Mouse (Mus musculus) hindbrain, embryonic 11.5 days (tissue): ENCODE results near the gene Slc4a1ap. TPM values are rescaled to one million over a fixed set of nuclear protein-coding genes. Genes with fewer than 3 reads are reported as not detected.

Experiments used
- ATAC-seq: fragments of 200-750 bp; cut with Nextera tagmentation; 2 replicates; pipeline ENCODE4 v1.8.0; 2017; ENCODE audit warnings: mild to moderate bottlenecking, moderate TSS enrichment, moderate library complexity; ENCODE audit not compliant: low FRiP score
- DNase-seq: peaks from one replicate; pipeline ENCODE4 v3.0.0-alpha.2; 2015; ENCODE audit warnings: low spot score
- H3K27ac ChIP-seq: fragments of 300-500 bp; sonication (generic); 2 replicates; pipeline ENCODE4 v1.5.1; 2014; ENCODE audit warnings: mild to moderate bottlenecking, low read depth, low read length
- H3K27me3 ChIP-seq: fragments of 300-500 bp; sonication (generic); 2 replicates; pipeline ENCODE4 v1.6.1; 2014; ENCODE audit warnings: mild to moderate bottlenecking, low read length, moderate library complexity, mixed read lengths; ENCODE audit not compliant: control insufficient read depth, insufficient read depth
- H3K36me3 ChIP-seq: fragments of 300-500 bp; sonication (generic); 2 replicates; pipeline ENCODE4 v1.6.1; 2014; ENCODE audit warnings: mild to moderate bottlenecking, low read length, moderate library complexity, mixed read lengths; ENCODE audit not compliant: control insufficient read depth, insufficient read depth
- H3K4me1 ChIP-seq: fragments of 300-500 bp; sonication (generic); replicated peaks from 2 replicates; pipeline ENCODE4 v1.6.1; 2014; ENCODE audit warnings: low read length, mixed read lengths; ENCODE audit not compliant: control insufficient read depth, insufficient read depth
- H3K4me2 ChIP-seq: fragments of 300-500 bp; sonication (generic); replicated peaks from 2 replicates; pipeline ENCODE4 v1.6.1; 2014; ENCODE audit warnings: mild to moderate bottlenecking, low read depth, low read length
- H3K4me3 ChIP-seq: fragments of 300-500 bp; sonication (generic); 2 replicates; pipeline ENCODE4 v1.5.1; 2014; ENCODE audit warnings: low read depth, low read length
- H3K9ac ChIP-seq: fragments of 300-500 bp; sonication (generic); 2 replicates; pipeline ENCODE4 v1.6.1; 2014; ENCODE audit warnings: low read depth, low read length
- H3K9me3 ChIP-seq: fragments of 300-500 bp; sonication (generic); 2 replicates; pipeline ENCODE4 v1.6.1; 2016; ENCODE audit warnings: low read length; ENCODE audit not compliant: control insufficient read depth
- WGBS: fragments of 180-500 bp; shearing (Covaris S2); extraction: QIAGEN DNeasy Blood & Tissue Kit; methylation state at CpG from one replicate; pipeline ENCODE4 v1.1.7; 2014; 5-methylcytosine and 5-hydroxymethylcytosine counted together
- polyA plus RNA-seq: library from polyadenylated mRNA; unstranded; fragments of >200 nt; fragmentation: Nextera tagmentation; extraction: Ambion mirVana; gene quantifications from 2 replicates; pipeline ENCODE4 v1.2.1, GENCODE M21; 2014

Gene Slc4a1ap
- polyA plus RNA-seq: 33.4 and 34.9 TPM in 2 replicates

DNA sequence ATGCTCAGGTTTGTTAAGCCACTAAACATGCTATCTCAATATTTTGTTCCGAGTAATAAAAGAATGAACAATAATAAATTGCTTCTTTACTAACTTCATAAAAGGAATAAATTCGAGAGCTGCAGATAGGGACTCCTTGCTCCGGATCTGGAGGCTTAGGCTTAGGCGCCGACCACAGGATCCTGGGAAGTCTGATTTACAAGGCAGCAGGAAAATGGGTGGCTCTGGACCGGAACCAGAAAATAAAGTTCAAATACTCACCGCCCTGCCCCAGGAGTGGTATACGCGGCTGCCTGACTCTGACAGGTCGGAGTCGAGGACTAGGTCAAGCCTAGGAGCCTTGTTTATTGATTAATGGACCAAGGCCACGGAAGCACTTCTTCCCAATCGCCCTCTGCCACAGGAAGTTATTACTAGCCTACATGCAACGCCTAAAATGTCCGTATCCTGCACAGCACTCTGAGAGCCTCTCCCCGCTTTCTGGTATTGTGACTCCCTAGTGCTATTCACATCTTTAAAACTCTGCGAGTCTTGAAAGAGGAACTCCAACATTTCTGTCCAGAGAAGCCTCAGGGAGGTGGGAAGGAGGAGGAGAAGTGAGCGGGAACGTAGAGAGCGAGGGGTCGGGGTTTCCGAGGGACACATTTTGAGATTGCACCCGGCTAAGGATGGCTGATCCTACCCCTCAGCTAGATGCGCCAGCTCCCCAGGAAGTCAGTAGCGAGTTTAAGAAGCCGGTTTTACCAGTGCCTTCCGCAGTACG, at the start of gene Slc4a1ap:
Gene Slc4a1ap, plus strand, starts transcription at position 642 of the 763 bp plus-strand sequence.
- Histone ChIP-seq H3K9ac (peak within 1 kb of the TSS; percentile 90), H3K36me3 (peaks cover 6% of the 10 kb centered on the region; the same call in 1 of the 2 replicates), H3K27me3 (no peaks in the 10 kb centered on the region), H3K27ac (peak within 1 kb of the TSS; percentile 70; the same call in 1 of the 2 replicates), H3K4me1 (0 out of 2 replicates have a peak, but pooled peaks cover 3% of the 10 kb centered on the region), H3K4me3 (peak within 1 kb of the TSS; percentile 99), H3K9me3 (no peaks in the 10 kb centered on the region), H3K4me2 (peak within 1 kb of the TSS; percentile 88)
- ATAC-seq (peak; percentile 63), DNase-seq (peak; percentile 85)
- WGBS: 1% methylated on average over 28 of the region's 28 CpGs

- Histone ChIP-seq H3K27ac (no peak overlapping the region), H3K4me1 (no peaks in the 10 kb centered on the region), H3K9me3 (no peaks in the 10 kb centered on the region), H3K36me3 (no peaks in the 10 kb centered on the region; the same call in none of the 2 replicates), H3K9ac (no peak overlapping the region), H3K4me2 (no peak overlapping the region), H3K4me3 (no peak overlapping the region), H3K27me3 (no peaks in the 10 kb centered on the region)
- WGBS: 95% methylated on average over 4 of the region's 4 CpGs
- DNase-seq (no peak), ATAC-seq (no peak)
Observed at GRCm38 (mm10) chr5:31480536-31480935, 46.3 kb upstream of the Slc4a1ap start.

DNA sequence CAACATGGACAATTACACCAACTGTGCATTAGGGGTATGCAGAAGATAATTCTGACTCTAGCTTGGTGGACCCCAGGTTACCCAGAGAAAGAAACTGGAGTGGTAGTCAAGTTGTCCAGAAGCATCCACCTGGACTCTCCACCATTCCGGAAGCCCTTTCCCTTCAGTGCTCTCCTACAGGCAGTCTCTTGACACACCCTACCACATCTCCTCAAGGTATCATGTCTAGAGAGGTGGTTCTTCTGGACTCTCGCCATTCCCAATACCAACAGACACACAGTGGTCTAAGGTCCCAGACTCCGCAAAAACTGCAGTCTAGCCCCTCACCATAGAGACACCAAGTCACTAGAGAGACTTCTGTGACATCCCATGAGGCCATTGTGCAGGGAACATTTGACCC, 41.4 kb upstream of the Slc4a1ap start, which contains the start of gene 4930548H24Rik:
Gene 4930548H24Rik, plus strand, starts transcription at position 301 of the 400 bp plus-strand sequence.
- no peak within 1 kb of the TSS for H3K27ac ChIP-seq
- no peaks in the 10 kb centered on the region for H3K4me1 ChIP-seq
- no peak within 1 kb of the TSS for H3K4me3 ChIP-seq
- H3K36me3 ChIP-seq: no peaks in the 10 kb centered on the region
- no peak within 1 kb of the TSS for H3K4me2 ChIP-seq
- H3K9me3 ChIP-seq: no peaks in the 10 kb centered on the region
- WGBS: 96% methylated on average over 3 of the region's 3 CpGs
- H3K9ac ChIP-seq: no peak within 1 kb of the TSS
- ATAC-seq: no peak
- no peak for DNase-seq
- H3K27me3 ChIP-seq: no peaks in the 10 kb centered on the region

DNA sequence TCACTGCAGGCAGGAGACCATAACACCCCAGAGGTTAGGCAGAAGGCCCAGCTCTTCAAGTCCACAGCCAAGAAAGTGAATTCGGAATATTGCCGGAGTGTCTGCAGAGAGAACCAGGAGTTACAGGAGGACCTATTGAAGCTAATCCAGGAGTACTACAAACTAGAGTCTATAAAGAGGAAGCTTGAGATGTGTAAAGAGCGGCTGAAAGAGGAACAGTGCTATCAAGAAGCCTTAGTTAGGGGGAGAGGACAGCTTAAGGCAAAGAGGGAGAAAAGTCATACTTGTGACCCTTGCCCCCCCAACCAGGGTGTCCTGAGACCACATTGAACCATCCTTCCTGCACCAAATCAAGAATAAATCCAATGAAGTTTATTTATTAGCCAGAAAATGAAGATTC, 38.9 kb upstream of the Slc4a1ap start:
- Histone ChIP-seq H3K27ac (no peak overlapping the region), H3K36me3 (no peaks in the 10 kb centered on the region), H3K27me3 (no peaks in the 10 kb centered on the region), H3K4me3 (no peak overlapping the region), H3K9ac (no peak overlapping the region), H3K4me1 (no peaks in the 10 kb centered on the region), H3K9me3 (no peaks in the 10 kb centered on the region), H3K4me2 (no peak overlapping the region)
- WGBS: 94% methylated on average over 3 of the region's 3 CpGs
- ATAC-seq: no peak
- no peak for DNase-seq

- no peak for DNase-seq
- H3K9me3 ChIP-seq: no peaks in the 10 kb centered on the region
- no peak overlapping the region for H3K4me3 ChIP-seq
- H3K4me2 ChIP-seq: no peak overlapping the region
- no peak overlapping the region for H3K27ac ChIP-seq
- no peak overlapping the region for H3K9ac ChIP-seq
- H3K4me1 ChIP-seq: no peaks in the 10 kb centered on the region
- WGBS: 71% methylated on average over 7 of the region's 7 CpGs
- H3K36me3 ChIP-seq: no peaks in the 10 kb centered on the region
- H3K27me3 ChIP-seq: no peaks in the 10 kb centered on the region
- ATAC-seq: no peak
Observed at GRCm38 (mm10) chr5:31489116-31489769, 37.6 kb upstream of the Slc4a1ap start.

GRCm38 (mm10) chr5:31492031-31492430, 34.8 kb upstream of the Slc4a1ap start:
- WGBS: 77% methylated on average over 1 of the region's 1 CpGs

GRCm38 (mm10) chr5:31494513-31495297, 32.1 kb upstream of the Slc4a1ap start, which contains the start of gene Gpn1:
Gene Gpn1 (plus strand): TSS chr5:31494741.
- H3K4me1 ChIP-seq: peaks cover 3% of the 10 kb centered on the region; the same call in 1 of the 2 replicates
- H3K9ac ChIP-seq: peak within 1 kb of the TSS; percentile 61
- peaks cover 7% of the 10 kb centered on the region for H3K36me3 ChIP-seq
- peak within 1 kb of the TSS; percentile 68 for H3K4me3 ChIP-seq
- ATAC-seq: peak; percentile 100
- H3K9me3 ChIP-seq: no peaks in the 10 kb centered on the region
- H3K4me2 ChIP-seq: peak within 1 kb of the TSS; percentile 64
- no peaks in the 10 kb centered on the region for H3K27me3 ChIP-seq
- DNase-seq: peak; percentile 91
- no peak within 1 kb of the TSS for H3K27ac ChIP-seq
- under 1% methylated on average over 49 of the region's 49 CpGs for WGBS

More at GRCm38 (mm10) chr5:31492031-31492430, 34.8 kb upstream of the Slc4a1ap start:
- DNase-seq (no peak), ATAC-seq (no peak)
- Histone ChIP-seq H3K9ac (no peak overlapping the region), H3K27ac (no peak overlapping the region), H3K27me3 (no peaks in the 10 kb centered on the region), H3K4me2 (no peak overlapping the region), H3K36me3 (peaks cover 4% of the 10 kb centered on the region; the same call in 1 of the 2 replicates), H3K4me1 (peaks cover 3% of the 10 kb centered on the region; the same call in 1 of the 2 replicates), H3K9me3 (no peaks in the 10 kb centered on the region), H3K4me3 (no peak overlapping the region)

DNA sequence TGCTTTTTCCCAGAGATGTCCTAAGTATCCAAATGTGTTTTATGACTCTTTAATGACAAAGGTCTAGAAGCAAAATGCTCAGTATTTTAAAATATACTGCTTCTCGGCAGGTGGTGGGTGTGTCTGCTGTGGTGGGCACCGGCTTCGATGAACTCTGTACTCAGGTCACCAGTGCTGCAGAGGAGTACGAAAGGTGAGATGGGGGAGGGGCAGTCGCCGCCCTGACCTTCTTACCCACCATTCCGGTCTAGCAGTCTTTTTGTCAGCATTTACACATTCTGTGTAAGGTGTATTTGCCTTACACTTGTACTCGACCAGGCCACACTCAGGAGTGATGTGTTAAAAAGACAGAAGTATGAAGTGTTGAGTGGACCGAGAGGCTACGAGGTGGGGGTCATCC, 22.0 kb upstream of the Slc4a1ap start:
- Histone ChIP-seq H3K4me1 (no peaks in the 10 kb centered on the region), H3K9me3 (no peaks in the 10 kb centered on the region), H3K4me3 (no peak overlapping the region), H3K27me3 (no peaks in the 10 kb centered on the region), H3K27ac (no peak overlapping the region), H3K9ac (no peak overlapping the region), H3K36me3 (peaks cover 8% of the 10 kb centered on the region; the same call in 1 of the 2 replicates), H3K4me2 (no peak overlapping the region)
- ATAC-seq (no peak), DNase-seq (no peak)
- WGBS: 99% methylated on average over 10 of the region's 10 CpGs
